ENCODE assay signal across 15 mouse cellular contexts in genomic region chr4:66943699-66944098, GRCm38 (mm10).
DNase-seq lines count a peak whose midpoint lies in the region; ATAC-seq and TF ChIP-seq lines count a peak whose summit lies in the region.
"Had no signal": no experiment of that assay in that cellular context is flagged by ENCODE, and none has a peak within 500 bp of the region (broad histone marks: within the 10 kb centered on the region; RNA-seq: fewer than 3 reads in every experiment).

No protein-coding gene starts in this region.

- intact Hi-C loops in heart, adult 2 months (cut with DNase I) = loop anchor here (10.0 kb wide), 1 partner anchor 179 kb away; no protein-coding TSS in a partner anchor
- intact Hi-C loops in heart, postnatal 25 days (cut with DNase I) = no loop called here

- no peak for TF ChIP-seq POLR2A in heart, adult 2 months (IDR thresholded peaks at IDR 0.05; ENCODE audit: insufficient read depth, low read depth, low read length)

- H3K4me2 ChIP-seq in lung, embryonic 14.5 days = no peak overlapping the region
- H3K4me2 ChIP-seq: heart, embryonic 13.5 days; stomach, embryonic 15.5 days had no signal

- DNase-seq in heart, adult 2 months = no peak
- DNase-seq in heart, postnatal 25 days (ENCODE audit: low spot score) = no peak
- no peak for DNase-seq in lung, embryonic 14.5 days
- no peak for DNase-seq in lung, postnatal 4 days
- DNase-seq in NIH3T3 (ENCODE audit: low read depth) = peak; percentile 50
- DNase-seq in splenic B cell, adult 2 months (ENCODE audit: low read depth, low spot score) = peak; percentile 1
- DNase-seq in layer of hippocampus, adult 9-10 months (ENCODE audit: low spot score) = no peak
- no peak for DNase-seq in left cerebral cortex, adult 11 months (ENCODE audit: low spot score)
- DNase-seq: cerebellum, adult 9-10 months; liver; lung, adult 2 months had no signal

- H3K27ac ChIP-seq in heart, adult 2 months = no peak overlapping the region
- H3K27ac ChIP-seq in lung, embryonic 14.5 days (ENCODE audit: low read depth) = no peak overlapping the region
- H3K27ac ChIP-seq: heart, embryonic 13.5 days; stomach, embryonic 15.5 days had no signal

- H3K36me3 ChIP-seq in heart, adult 2 months (ENCODE audit: control insufficient read depth, insufficient read depth, low read length) = no peaks in the 10 kb centered on the region
- no peaks in the 10 kb centered on the region for H3K36me3 ChIP-seq in lung, embryonic 14.5 days (ENCODE audit: insufficient read depth)
- H3K36me3 ChIP-seq in splenic B cell, adult 2 months (ENCODE audit: control insufficient read depth, insufficient read depth, low read length, poor library complexity, severe bottlenecking) = no peaks in the 10 kb centered on the region
- H3K36me3 ChIP-seq: heart, embryonic 13.5 days; stomach, embryonic 15.5 days had no signal

- TF ChIP-seq EP300 in heart, adult 2 months (IDR thresholded peaks at IDR 0.05; ENCODE audit: insufficient read depth, low read depth, low read length) = no peak

- H3K4me1 ChIP-seq in heart, adult 2 months (ENCODE audit: control insufficient read depth, insufficient read depth, low read length) = no peaks in the 10 kb centered on the region
- H3K4me1 ChIP-seq in lung, embryonic 14.5 days (ENCODE audit: insufficient read depth) = no peaks in the 10 kb centered on the region
- H3K4me1 ChIP-seq: heart, embryonic 13.5 days; stomach, embryonic 15.5 days had no signal

- no peaks in the 10 kb centered on the region for H3K27me3 ChIP-seq in heart, adult 2 months (ENCODE audit: control insufficient read depth, insufficient read depth, low read length)
- no peaks in the 10 kb centered on the region for H3K27me3 ChIP-seq in lung, embryonic 14.5 days (ENCODE audit: insufficient read depth, low read length)
- no peaks in the 10 kb centered on the region for H3K27me3 ChIP-seq in splenic B cell, adult 2 months (ENCODE audit: control insufficient read depth, insufficient read depth, low read length, poor library complexity, severe bottlenecking)
- H3K27me3 ChIP-seq: heart, embryonic 13.5 days; stomach, embryonic 15.5 days had no signal

- H3K4me3 ChIP-seq in heart, adult 2 months = no peak overlapping the region
- no peak overlapping the region for H3K4me3 ChIP-seq in lung, embryonic 14.5 days (ENCODE audit: low read depth, low read length)
- H3K4me3 ChIP-seq: heart, embryonic 13.5 days; stomach, embryonic 15.5 days had no signal

- ATAC-seq in lung, embryonic 14.5 days (ENCODE audit: insufficient read depth) = no peak
- ATAC-seq: CD4-positive, CD25-positive, alpha-beta regulatory T cell, adult 4 months; midbrain, embryonic 16.5 days had no signal

- no peak overlapping the region for H3K9ac ChIP-seq in heart, adult 2 months (ENCODE audit: low read depth, low read length)
- no peak overlapping the region for H3K9ac ChIP-seq in lung, embryonic 14.5 days
- H3K9ac ChIP-seq: heart, embryonic 13.5 days; stomach, embryonic 15.5 days had no signal

- peak; percentile 60 for TF ChIP-seq CTCF in heart, adult 2 months (IDR thresholded peaks at IDR 0.05)
- TF ChIP-seq CTCF in lung, embryonic 14.5 days (IDR thresholded peaks at IDR 0.05; ENCODE audit: low read depth) = peak; percentile 29

- H3K9me3 ChIP-seq in lung, embryonic 14.5 days (ENCODE audit: low read depth, low read length) = no peaks in the 10 kb centered on the region
- H3K9me3 ChIP-seq: heart, embryonic 13.5 days; stomach, embryonic 15.5 days had no signal

- H3K79me2 ChIP-seq in heart, adult 2 months (replicated peaks; ENCODE audit: control insufficient read depth, insufficient read depth, low read length) = no peaks in the 10 kb centered on the region

Comparison
In these comparisons a context has a peak if more than half of its experiments do, and no peak if none do; other contexts are left out.
1. DNase-seq: peak in NIH3T3 (single experiment) and splenic B cell, adult 2 months (single experiment); none in heart, adult 2 months (0 of 2), heart, postnatal 25 days (single experiment), lung, embryonic 14.5 days (single experiment), lung, postnatal 4 days (0 of 2), layer of hippocampus, adult 9-10 months (single experiment) and left cerebral cortex, adult 11 months (single experiment).